Mouse (Mus musculus): ENCODE data around the gene Gm28035.
A peak's percentile ranks its signal among the peaks of the same experiment; 100 is the strongest.

Gm28035 gene

GRCm38 (mm10) chr2:30306087-30306486 lies 65.7 kb downstream of the Gm28035 start:
- DNase-seq (ENCODE audit: low spot score in 2 of 2): no peak

GRCm38 (mm10) chr2:30309351-30309750 lies 69.0 kb downstream of the Gm28035 start:
- no peak for DNase-seq (ENCODE audit: low spot score in 2 of 2)

- DNase-seq (ENCODE audit: low spot score in 2 of 2): no peak
These were observed 71.1 kb downstream of the Gm28035 start for GRCm38 (mm10) chr2:30311481-30311880.

- DNase-seq (ENCODE audit: low spot score in 2 of 2): no peak
These were observed 75.8 kb downstream of the Gm28035 start for GRCm38 (mm10) chr2:30316136-30316535.

- DNase-seq (ENCODE audit: low spot score in 2 of 2): peak in 1 of 2 experiments; percentile 21
These were observed 76.6 kb downstream of the Gm28035 start for GRCm38 (mm10) chr2:30316955-30317354.

- no peak for DNase-seq (ENCODE audit: low spot score in 2 of 2)
These were observed 78.9 kb downstream of the Gm28035 start for GRCm38 (mm10) chr2:30319260-30319659.

- no peak for DNase-seq (ENCODE audit: low spot score in 2 of 2)
These were observed 82.7 kb downstream of the Gm28035 start for GRCm38 (mm10) chr2:30323111-30323510.

- DNase-seq (ENCODE audit: low spot score in 2 of 2): no peak
These were observed 84.9 kb downstream of the Gm28035 start for GRCm38 (mm10) chr2:30325296-30325695.

GRCm38 (mm10) chr2:30327276-30327675 lies 86.9 kb downstream of the Gm28035 start:
- DNase-seq (ENCODE audit: low spot score in 2 of 2): no peak

- no peak for DNase-seq (ENCODE audit: low spot score in 2 of 2)
These were observed 88.4 kb downstream of the Gm28035 start for GRCm38 (mm10) chr2:30328791-30329190.
